Mouse (Mus musculus) liver, embryonic 14 days (tissue): ENCODE measurements around the gene Meltf. TPM values are rescaled to one million over a fixed set of nuclear protein-coding genes. Genes with fewer than 3 reads are reported as not detected.

Experiments used
- polyA plus RNA-seq: library from polyadenylated mRNA; depleted of rRNA; stranded (reverse); fragments of >200 nt; gene quantifications from 2 replicates; pipeline ENCODE4 v1.2.3, GENCODE M21; 2012; rRNA removed

Meltf gene
- polyA plus RNA-seq, result 0.03 and 0.08 TPM in 2 replicates

DNA sequence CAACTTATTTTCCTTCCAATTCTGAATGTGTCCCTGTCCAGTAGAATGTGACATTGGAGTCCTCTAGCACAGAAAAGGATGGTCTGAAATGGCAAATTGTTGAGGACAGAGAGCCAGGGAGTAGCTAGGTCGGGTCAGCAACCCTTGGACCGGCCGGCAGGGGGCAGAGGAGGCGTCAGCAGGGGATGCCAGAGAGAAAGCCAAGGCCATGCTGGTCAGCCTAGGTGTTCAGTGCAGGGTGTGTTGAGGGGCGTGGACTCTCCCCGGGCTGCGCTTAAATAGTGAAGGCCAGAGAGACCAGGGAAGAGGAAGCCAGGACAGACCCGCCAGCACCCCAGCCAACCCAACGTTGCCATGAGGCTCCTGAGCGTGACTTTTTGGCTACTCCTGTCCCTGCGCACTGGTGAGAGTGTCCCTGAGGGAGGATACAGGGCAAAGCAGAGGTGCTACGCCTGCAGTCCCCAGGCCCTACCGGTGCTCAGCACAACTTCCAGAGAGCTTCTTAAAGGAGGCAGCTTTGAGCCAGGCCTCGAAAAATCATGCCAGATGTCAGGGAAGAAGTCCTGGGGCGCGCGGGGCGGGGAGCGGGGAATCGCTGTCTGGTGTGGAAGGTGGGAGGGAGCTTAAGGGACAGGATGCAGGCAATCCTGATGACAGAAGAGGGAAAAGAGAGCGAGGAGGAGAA, at the start of gene Meltf:
Gene Meltf, plus strand, starts transcription at position 238 of the 685 bp plus-strand sequence.

DNA sequence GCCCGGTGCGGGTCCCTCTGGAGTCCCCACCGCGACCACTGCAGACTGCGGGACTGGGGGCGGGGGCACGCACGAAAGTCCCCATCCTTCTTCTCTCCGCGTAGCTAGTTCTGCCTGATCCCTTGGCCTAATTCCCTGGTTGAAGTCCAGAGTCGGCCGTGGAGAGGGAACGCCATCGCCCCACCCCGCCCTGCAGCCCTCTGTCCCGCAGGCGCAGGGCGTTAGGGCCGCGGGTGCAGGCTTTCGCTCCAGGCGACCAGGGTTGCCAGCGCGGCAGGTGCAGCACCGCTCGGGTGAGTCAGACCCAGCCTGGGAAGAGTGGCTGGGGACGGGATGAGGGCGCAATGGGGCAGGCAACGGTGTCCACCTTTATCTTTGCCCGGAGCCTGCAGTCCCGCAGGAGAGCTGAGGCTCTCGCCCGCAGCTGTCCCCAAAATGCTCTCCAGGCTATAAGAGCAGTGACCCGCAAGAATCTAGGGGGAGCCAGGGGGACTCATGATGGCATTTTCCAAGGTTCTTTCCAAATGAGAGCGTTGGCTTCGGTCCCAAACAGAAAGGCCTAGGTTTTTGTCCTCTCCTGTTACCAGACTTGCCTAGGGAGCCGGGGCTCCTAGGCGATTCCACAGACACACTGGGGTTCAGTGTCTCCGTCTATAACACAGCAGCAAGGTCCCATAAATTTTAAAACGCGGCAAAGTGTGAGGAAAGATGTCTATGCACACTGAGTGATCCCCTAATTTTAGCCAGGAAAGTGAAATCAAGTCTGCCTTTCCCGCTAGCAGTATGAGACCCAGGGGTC, 55.3 kb downstream of the Meltf start, which contains the start of gene Pigz:
Gene Pigz, plus strand, starts transcription at position 101 of the 799 bp plus-strand sequence.

DNA sequence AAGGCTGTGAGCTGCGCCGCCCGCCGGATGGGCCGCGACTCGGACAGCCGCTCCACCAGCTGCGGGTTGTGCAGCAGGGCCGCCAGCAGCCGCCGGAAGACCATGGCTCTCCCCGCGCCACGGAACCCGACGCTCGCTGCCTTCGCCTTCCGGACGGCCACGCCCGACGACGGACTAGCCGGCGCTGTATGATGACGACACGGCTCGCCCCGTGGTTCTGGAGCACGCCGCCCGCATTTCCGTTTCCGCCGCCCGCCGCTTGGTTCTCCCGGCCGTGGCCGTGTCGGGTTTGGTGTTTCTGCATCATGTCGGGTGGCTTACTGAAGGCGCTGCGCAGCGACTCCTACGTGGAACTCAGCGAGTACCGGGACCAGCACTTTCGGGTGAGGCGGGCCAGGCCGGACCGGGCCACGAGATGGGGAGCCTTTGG, 69.8 kb downstream of the Meltf start, which contains the start of the genes 0610012G03Rik and Ncbp2:
Gene 0610012G03Rik, minus strand, starts transcription at position 150 of the 430 bp plus-strand sequence.
Gene Ncbp2, plus strand, starts transcription at position 169 of the 430 bp plus-strand sequence.

Other genes with a start within 250 kb of the Meltf start
- gene Dlg1, start 215.4 kb upstream of the Meltf start, polyA plus RNA-seq, result 13.7 and 15.5 TPM in 2 replicates
- gene Pigz, start 55.0 kb downstream of the Meltf start, polyA plus RNA-seq, result 0.08 and 0.15 TPM in 2 replicates
- gene 0610012G03Rik, start 69.7 kb downstream of the Meltf start, polyA plus RNA-seq, result 18.6 and 18.8 TPM in 2 replicates
- 25.9 and 27.6 TPM in 2 replicates for gene Ncbp2, start 69.7 kb downstream of the Meltf start, polyA plus RNA-seq
- 4.5 and 5.6 TPM in 2 replicates for gene Senp5, start 124.5 kb downstream of the Meltf start, polyA plus RNA-seq
- 6.7 and 8.3 TPM in 2 replicates for gene Pak2, start 200.5 kb downstream of the Meltf start, polyA plus RNA-seq
- 13.0 and 14.9 TPM in 2 replicates for gene Pigx, start 220.9 kb downstream of the Meltf start, polyA plus RNA-seq
- gene Cep19, start 221.0 kb downstream of the Meltf start, polyA plus RNA-seq, result 2.6 and 2.7 TPM in 2 replicates